Mouse (Mus musculus) myocyte (in vitro differentiated cells): ENCODE measurements around the gene Zbtb21. TPM values are rescaled to one million over a fixed set of nuclear protein-coding genes. Genes with fewer than 3 reads are reported as not detected.
A peak's percentile ranks its signal among the peaks of the same experiment; 100 is the strongest.

ENCODE experiments used
- H3K27me3 ChIP-seq: one replicate; pipeline ENCODE4 v1.6.1; 2011; ENCODE audit not compliant: control insufficient read depth, insufficient read depth, insufficient read length
- H3K36me3 ChIP-seq: one replicate; pipeline ENCODE4 v1.6.1; 2011; ENCODE audit not compliant: control insufficient read depth, insufficient read depth
- H3K4me2 ChIP-seq: one replicate; pipeline ENCODE4 v1.6.1; 2011; ENCODE audit warnings: low read depth, control low read depth
- H3K4me3 ChIP-seq: one replicate; pipeline ENCODE4 v1.5.1; 2011; ENCODE audit warnings: mild to moderate bottlenecking, control low read depth, moderate library complexity
- H3K79me2 ChIP-seq: one replicate; pipeline ENCODE4 v1.6.1; 2011; ENCODE audit not compliant: control insufficient read depth, insufficient read depth
- H3ac ChIP-seq: one replicate; pipeline ENCODE4 v1.6.1; 2011; ENCODE audit not compliant: control insufficient read depth, insufficient read length
- CEBPB ChIP-seq: IDR thresholded peaks from 2 replicates; pipeline ENCODE4 v1.6.1; 2011; ENCODE audit warnings: mild to moderate bottlenecking, moderate library complexity; ENCODE audit not compliant: poor library complexity, insufficient read depth, severe bottlenecking
- E2F4 ChIP-seq: IDR thresholded peaks from one replicate; pipeline ENCODE4 v1.6.1; 2011; ENCODE audit warnings: mild to moderate bottlenecking, control low read depth, moderate library complexity; ENCODE audit not compliant: insufficient read depth
- MAX ChIP-seq: IDR thresholded peaks from one replicate; pipeline ENCODE4 v1.6.1; 2011; ENCODE audit warnings: low read depth, mild to moderate bottlenecking, control low read depth
- MYOD1 ChIP-seq, 3 experiments: IDR thresholded peaks; one replicate each; pipeline ENCODE4 v1.6.1; 2011; ENCODE audit warnings: control low read depth in 2 of 3, low read depth in 2 of 3, mild to moderate bottlenecking in 2 of 3, moderate library complexity in 1 of 3; ENCODE audit not compliant: insufficient read length in 2 of 3, control insufficient read depth in 1 of 3
- MYOG ChIP-seq, 3 experiments: IDR thresholded peaks; one replicate each; pipeline ENCODE4 v1.6.1; 2011; ENCODE audit warnings: control low read depth in 2 of 3, low read depth in 2 of 3, mild to moderate bottlenecking in 2 of 3; ENCODE audit not compliant: insufficient read length in 2 of 3, control insufficient read depth in 1 of 3, insufficient read depth in 1 of 3
- POLR2A ChIP-seq: IDR thresholded peaks from one replicate; pipeline ENCODE4 v1.6.1; 2011; ENCODE audit warnings: low read depth, mild to moderate bottlenecking, control low read depth, moderate library complexity; ENCODE audit not compliant: insufficient read length
- POLR2AphosphoS2 ChIP-seq: IDR thresholded peaks from one replicate; pipeline ENCODE4 v1.6.1; 2011; ENCODE audit warnings: low read depth, control low read depth; ENCODE audit not compliant: insufficient read length
- REST ChIP-seq: IDR thresholded peaks from one replicate; pipeline ENCODE4 v1.6.1; 2011; ENCODE audit warnings: mild to moderate bottlenecking, control low read depth, moderate library complexity; ENCODE audit not compliant: insufficient read depth, insufficient read length
- SRF ChIP-seq: IDR thresholded peaks from one replicate; pipeline ENCODE4 v1.6.1; 2011; ENCODE audit warnings: low read depth; ENCODE audit not compliant: control insufficient read depth, insufficient read length
- TCF12 ChIP-seq: IDR thresholded peaks from one replicate; pipeline ENCODE4 v1.6.1; 2011; ENCODE audit warnings: mild to moderate bottlenecking, control low read depth; ENCODE audit not compliant: poor library complexity, insufficient read depth, severe bottlenecking
- TCF3 ChIP-seq: IDR thresholded peaks from one replicate; pipeline ENCODE4 v1.6.1; 2011; ENCODE audit warnings: low read depth, control low read depth; ENCODE audit not compliant: insufficient read length
- USF1 ChIP-seq: IDR thresholded peaks from one replicate; pipeline ENCODE4 v1.6.1; 2011; ENCODE audit warnings: low read depth, mild to moderate bottlenecking, control low read depth, moderate library complexity
- polyA plus RNA-seq: library from polyadenylated mRNA; unstranded; fragments of >200 nt; fragmentation: generic; extraction: Trizol; gene quantifications from one replicate; pipeline ENCODE4 v1.2.1, GENCODE M21; 2012; ENCODE audit warnings: missing spikeins

The Zbtb21 gene
- polyA plus RNA-seq, 1 experiment, result 13.9 TPM

DNA sequence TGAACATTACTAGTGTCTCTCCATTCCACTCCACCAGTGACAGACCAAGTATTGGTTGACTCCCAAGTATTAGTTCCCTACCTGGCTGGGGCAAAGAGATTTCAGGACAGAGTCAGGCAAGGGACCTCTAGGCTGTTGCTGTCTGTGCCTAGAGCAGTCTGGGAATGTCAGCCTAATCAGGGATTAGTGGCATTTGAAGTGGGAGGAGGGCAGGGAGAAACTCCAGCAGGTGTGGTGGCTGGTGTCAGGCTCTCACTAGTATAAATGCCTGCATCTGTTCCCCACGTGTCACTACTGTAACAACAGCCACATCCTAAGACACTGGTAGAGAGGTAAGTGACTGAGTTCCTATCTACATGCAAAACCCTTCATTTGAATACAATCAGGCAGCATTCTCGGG is 42.6 kb downstream of the Zbtb21 start:
- H3K27me3 ChIP-seq, result no peaks in the 10 kb centered on the region
- no peaks in the 10 kb centered on the region for H3K79me2 ChIP-seq
- no peak overlapping the region for H3K4me3 ChIP-seq
- TF ChIP-seq MYOD1 (IDR thresholded peaks at IDR 0.05; ENCODE audit: control insufficient read depth in 1 of 3, insufficient read length in 2 of 3, low read depth in 2 of 3) (peak in 2 of 3 experiments; percentile 28 to 69), MYOG (IDR thresholded peaks at IDR 0.05; ENCODE audit: control insufficient read depth in 1 of 3, insufficient read depth in 1 of 3, insufficient read length in 2 of 3, low read depth in 2 of 3) (peak in 2 of 3 experiments; percentile 8 to 12), SRF (no peak), MAX (no peak), CEBPB (no peak), E2F4 (no peak), POLR2AphosphoS2 (no peak)
- H3ac ChIP-seq, result no peak overlapping the region
- H3K36me3 ChIP-seq, result no peaks in the 10 kb centered on the region
- peak overlapping the region; percentile 1 for H3K4me2 ChIP-seq

- Histone ChIP-seq H3K4me2 (no peak overlapping the region), H3ac (no peak overlapping the region), H3K36me3 (no peaks in the 10 kb centered on the region), H3K4me3 (no peak overlapping the region), H3K27me3 (no peaks in the 10 kb centered on the region), H3K79me2 (no peaks in the 10 kb centered on the region)
- TF ChIP-seq MYOG (IDR thresholded peaks at IDR 0.05; ENCODE audit: control insufficient read depth in 1 of 3, insufficient read depth in 1 of 3, insufficient read length in 2 of 3, low read depth in 2 of 3) (no peak), TCF3 (no peak), USF1 (no peak), MYOD1 (IDR thresholded peaks at IDR 0.05; ENCODE audit: control insufficient read depth in 1 of 3, insufficient read length in 2 of 3, low read depth in 2 of 3) (no peak), CEBPB (no peak), E2F4 (no peak), MAX (no peak), REST (no peak), POLR2A (no peak), POLR2AphosphoS2 (no peak), TCF12 (no peak), SRF (no peak)
Observed at GRCm38 (mm10) chr16:97912873-97913272, 49.5 kb downstream of the Zbtb21 start.

GRCm38 (mm10) chr16:97909356-97909755 is 53.1 kb downstream of the Zbtb21 start:
- Histone ChIP-seq H3K27me3 (no peaks in the 10 kb centered on the region), H3K4me2 (no peak overlapping the region), H3K79me2 (no peaks in the 10 kb centered on the region), H3K36me3 (no peaks in the 10 kb centered on the region), H3K4me3 (no peak overlapping the region), H3ac (no peak overlapping the region)
- TF ChIP-seq MAX, result no peak
- no peak for TF ChIP-seq TCF3
- no peak for TF ChIP-seq SRF
- TF ChIP-seq REST, result no peak
- TF ChIP-seq POLR2AphosphoS2, result no peak
- TF ChIP-seq CEBPB, result no peak

DNA sequence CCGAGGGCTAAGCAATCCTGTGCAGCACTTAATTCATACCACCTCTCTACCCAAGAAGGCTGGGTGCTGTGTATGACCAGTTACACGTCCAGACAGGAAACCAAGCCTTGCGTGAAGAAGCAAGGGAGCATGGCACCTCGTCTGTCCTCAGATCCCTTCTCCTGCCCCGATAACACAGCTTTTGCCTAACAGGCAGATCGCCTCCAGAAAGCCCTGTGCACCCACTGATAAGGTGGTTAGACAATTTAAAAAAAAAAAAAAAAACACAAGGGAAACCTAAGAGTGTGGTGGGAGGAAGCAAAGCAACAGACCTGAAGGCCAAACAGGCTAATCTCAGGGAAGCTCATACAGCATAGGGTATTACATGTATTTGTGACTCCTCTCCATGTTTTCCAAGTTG is 54.9 kb downstream of the Zbtb21 start:
- Histone ChIP-seq H3K79me2 (no peaks in the 10 kb centered on the region), H3K4me3 (no peak overlapping the region), H3K4me2 (no peak overlapping the region), H3ac (no peak overlapping the region), H3K36me3 (no peaks in the 10 kb centered on the region), H3K27me3 (no peaks in the 10 kb centered on the region)
- TF ChIP-seq TCF12, result no peak
- TF ChIP-seq TCF3, result no peak
- no peak for TF ChIP-seq MYOD1 (IDR thresholded peaks at IDR 0.05; ENCODE audit: control insufficient read depth in 1 of 3, insufficient read length in 2 of 3, low read depth in 2 of 3)
- TF ChIP-seq E2F4, result no peak
- no peak for TF ChIP-seq REST
- TF ChIP-seq SRF, result no peak
- no peak for TF ChIP-seq POLR2AphosphoS2
- TF ChIP-seq MAX, result no peak
- TF ChIP-seq USF1, result no peak
- no peak for TF ChIP-seq MYOG (IDR thresholded peaks at IDR 0.05; ENCODE audit: control insufficient read depth in 1 of 3, insufficient read depth in 1 of 3, insufficient read length in 2 of 3, low read depth in 2 of 3)
- no peak for TF ChIP-seq POLR2A
- TF ChIP-seq CEBPB, result no peak

- Histone ChIP-seq H3K4me3 (no peak overlapping the region), H3K79me2 (no peaks in the 10 kb centered on the region), H3K36me3 (no peaks in the 10 kb centered on the region), H3ac (no peak overlapping the region), H3K27me3 (no peaks in the 10 kb centered on the region), H3K4me2 (no peak overlapping the region)
- TF ChIP-seq TCF3 (no peak), POLR2A (no peak), SRF (no peak), TCF12 (no peak), E2F4 (no peak), REST (no peak), CEBPB (no peak), USF1 (no peak), MYOD1 (IDR thresholded peaks at IDR 0.05; ENCODE audit: control insufficient read depth in 1 of 3, insufficient read length in 2 of 3, low read depth in 2 of 3) (no peak), MAX (no peak), POLR2AphosphoS2 (no peak), MYOG (IDR thresholded peaks at IDR 0.05; ENCODE audit: control insufficient read depth in 1 of 3, insufficient read depth in 1 of 3, insufficient read length in 2 of 3, low read depth in 2 of 3) (no peak)
Observed at GRCm38 (mm10) chr16:97906337-97906736, 56.1 kb downstream of the Zbtb21 start.
